Mouse (Mus musculus) cerebellum, adult (tissue): ENCODE results near the gene Capn13.

Experiments used
- ATAC-seq: cut with Nextera tagmentation; 2 replicates; pipeline ENCODE4 v1.9.2; 2017; ENCODE audit warnings: mild to moderate bottlenecking, moderate library complexity, mixed read lengths; ENCODE audit not compliant: insufficient number of reproducible peaks, low FRiP score, low TSS enrichment

Gene Capn13

DNA sequence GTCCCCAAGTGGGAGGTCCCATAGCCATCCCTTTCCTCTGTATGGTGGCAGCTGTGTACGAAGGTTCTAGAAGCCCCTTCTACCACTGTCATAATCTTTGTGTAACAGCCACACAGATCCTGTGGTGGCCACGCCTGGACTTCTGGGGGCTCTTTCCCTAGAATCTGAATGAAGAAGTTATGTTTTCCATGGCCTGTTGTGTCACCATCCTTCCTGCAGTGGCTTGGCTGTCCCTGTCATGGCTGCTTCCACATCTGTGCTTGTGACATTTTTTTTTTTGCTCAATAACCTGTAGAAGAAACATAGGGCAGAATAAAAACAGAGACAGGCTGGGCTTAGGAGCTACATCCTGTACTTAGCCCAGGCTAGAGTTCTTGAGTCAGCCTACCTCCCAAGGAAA is at the start of gene Capn13:
TSS of gene Capn13 (minus strand) at position 5 of the 400 bp plus-strand sequence.
- no peak for ATAC-seq

DNA sequence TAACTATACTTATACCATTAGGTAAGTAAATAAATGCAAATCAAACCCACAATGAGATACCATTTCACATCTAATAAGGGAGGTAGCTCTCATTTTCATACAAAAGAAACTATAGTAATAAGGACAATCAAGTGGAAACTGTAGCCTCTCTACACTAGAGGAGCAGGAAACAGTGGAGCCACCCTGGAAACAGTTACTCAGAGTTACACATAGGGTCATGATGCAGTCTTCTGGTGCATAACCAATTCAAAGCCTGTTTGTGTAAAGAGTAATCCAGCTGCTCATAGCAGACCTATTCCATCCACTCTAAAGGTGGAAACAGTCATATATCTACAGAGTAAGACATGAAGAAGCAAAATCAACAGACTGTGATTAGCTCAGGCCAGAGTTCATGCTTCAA is 48.4 kb upstream of the Capn13 start:
- no peak for ATAC-seq

DNA sequence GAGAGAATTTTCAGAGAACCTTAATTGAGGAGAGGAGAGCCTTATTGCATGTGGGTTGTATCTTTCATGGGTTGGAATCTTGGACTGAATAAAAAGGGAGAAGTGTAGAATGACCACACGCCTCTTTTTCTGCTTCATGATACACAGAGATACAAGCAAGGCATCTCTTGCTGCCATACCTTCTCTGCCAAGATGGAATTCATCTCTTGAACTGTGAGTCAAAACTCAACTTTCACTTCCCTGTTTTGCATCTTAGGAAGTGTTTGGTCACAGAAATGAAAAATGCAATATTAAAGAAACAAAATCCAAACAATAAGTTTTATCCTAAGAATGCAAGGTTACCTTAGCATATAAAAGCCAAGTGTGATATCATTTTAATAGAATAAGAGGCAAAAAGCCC is 40.1 kb upstream of the Capn13 start:
- no peak for ATAC-seq

DNA sequence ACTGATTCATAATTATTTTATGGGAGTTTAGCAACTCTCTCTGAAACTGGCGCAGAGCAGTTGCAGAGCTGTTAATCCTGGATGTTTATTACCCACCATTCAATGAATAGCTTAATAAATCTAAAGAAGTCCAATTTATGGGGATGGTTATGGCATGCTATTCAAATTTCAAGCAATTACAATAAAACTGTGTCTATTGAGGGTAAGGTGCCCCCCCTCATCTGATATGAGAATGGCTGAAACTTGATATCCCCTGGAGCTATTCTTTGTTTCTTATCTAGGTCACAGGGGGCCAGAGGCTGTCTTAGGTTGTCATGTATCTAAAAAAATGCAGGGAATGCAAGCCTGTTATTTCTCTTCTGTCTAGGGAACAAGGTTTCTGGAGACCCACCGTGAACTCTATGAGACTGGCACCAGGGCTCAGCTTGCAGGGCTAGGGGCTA is 31.9 kb upstream of the Capn13 start:
- no peak for ATAC-seq

DNA sequence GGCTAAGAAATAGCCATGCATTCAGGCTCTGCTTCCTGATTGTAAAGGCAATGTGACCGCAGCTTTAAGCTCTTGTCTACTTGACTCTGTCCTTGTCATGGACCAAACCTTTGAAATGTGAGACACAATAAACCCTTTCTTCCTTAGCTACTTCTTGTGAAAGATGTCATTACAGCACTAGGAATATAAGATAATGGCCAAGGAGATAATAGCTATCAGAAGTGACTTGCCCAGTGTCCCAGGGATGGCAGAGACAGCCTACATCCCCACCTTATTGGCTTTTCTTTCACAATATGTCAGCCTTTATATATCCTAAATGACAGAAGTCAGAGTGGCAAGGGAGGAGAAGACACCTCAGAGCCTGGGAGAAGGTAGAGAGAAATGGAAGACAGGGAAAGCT is 31.4 kb upstream of the Capn13 start:
- ATAC-seq, result no peak

DNA sequence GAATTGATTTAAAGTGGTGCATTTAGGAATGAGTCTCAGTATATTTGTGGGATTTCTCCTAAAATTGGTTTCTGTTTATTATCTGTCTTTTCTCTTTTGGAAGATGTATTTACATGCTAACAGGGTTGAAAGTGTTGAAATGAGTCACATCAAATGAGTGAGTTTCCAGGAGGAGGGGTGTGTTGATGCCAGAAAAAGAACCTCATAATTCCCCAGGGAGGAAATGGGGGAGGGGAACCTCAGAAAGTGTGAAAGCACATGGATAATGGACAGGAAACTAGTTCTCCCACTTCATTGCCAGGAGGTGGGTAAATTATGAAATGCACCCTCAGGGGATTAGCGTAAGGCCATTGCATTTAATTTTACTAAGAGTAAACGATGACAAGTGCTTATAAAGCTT is 16.7 kb upstream of the Capn13 start:
- ATAC-seq, result no peak

DNA sequence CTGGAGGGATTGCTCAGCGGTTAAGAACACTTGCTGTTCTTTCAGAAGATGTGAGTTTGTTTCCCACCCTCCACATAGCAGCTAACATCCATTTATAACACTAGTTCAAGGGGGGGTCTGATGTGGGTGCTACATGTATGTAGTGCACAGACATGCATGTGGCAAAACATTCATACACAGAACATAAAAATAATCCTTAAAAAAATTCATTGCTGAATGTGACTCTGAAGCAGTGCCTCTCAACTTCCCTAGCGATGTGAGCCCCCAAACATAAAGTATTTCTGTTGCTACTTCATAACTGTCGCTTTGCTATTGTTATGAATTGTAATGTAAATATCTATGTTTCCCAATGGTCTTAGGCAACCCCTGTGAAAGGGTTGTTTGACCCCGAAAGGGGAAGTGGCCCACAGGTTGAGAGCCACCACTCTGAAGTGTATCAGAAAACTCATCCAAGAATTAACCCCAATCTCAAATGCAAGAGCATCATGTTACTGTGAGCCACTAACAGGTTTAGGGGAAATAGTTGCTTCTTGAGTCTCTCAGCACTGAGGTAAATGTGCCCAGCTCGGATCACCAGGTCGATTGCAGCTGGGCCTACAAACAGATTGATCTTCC is 15.6 kb upstream of the Capn13 start:
- ATAC-seq, result no peak

DNA sequence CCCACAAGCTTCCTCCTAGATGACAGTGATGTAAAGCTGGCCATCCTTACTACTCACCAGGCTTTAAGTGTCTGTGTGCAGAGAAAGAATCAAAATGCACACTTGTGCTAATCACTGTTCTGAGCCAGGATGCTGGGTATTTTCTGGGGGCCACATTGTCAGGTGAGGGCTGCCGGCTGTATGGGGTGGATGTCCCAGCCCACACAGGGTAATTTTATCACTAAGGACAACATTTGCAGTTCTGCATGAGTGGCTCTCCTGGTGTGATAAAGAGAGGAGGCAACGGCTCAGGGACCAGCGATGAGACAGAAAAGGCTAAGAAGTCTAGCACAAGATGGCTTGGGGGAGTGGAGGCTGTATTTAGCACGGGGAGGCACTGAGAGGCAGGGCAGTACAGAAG is 11.2 kb upstream of the Capn13 start:
- no peak for ATAC-seq

DNA sequence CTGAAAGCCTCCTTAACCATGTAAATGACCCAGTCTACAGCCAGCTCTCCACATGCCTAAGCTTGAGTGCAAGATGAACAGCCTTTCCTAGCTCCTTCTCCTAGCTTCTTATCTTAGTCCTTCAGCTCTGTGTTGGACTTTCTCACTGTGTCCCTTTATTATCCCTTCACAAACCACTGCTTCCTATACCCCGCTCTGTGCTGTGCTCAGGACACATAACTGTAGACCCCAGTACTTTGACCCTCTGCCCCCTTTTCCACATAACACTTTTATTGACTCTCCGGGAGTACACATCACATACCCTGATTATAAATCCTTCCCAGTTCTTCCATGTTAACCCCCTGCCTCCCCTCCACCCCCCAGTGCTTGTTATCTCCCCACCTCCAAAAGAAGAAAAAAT is 606 bp upstream of the Capn13 start:
- ATAC-seq, result no peak

DNA sequence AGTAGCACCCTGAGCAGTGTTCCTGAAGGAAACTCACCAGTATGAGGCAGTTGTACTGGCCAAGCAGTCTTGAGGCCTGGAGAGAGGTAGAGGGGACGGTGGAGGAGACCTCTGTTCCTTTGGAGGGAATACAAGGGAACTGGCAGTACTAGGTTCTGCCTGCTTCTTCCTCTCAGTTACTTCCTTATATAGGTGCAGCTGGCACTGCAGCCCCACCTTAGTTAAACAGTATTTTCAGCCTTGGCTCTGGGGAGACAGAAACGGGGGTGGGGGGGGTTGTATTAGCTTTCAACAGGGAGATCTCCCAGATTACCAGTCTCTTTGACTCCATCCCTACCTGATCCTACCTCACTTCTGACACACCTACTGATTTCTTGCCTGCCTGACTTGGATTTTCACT is 1.5 kb downstream of the Capn13 start:
- no peak for ATAC-seq

DNA sequence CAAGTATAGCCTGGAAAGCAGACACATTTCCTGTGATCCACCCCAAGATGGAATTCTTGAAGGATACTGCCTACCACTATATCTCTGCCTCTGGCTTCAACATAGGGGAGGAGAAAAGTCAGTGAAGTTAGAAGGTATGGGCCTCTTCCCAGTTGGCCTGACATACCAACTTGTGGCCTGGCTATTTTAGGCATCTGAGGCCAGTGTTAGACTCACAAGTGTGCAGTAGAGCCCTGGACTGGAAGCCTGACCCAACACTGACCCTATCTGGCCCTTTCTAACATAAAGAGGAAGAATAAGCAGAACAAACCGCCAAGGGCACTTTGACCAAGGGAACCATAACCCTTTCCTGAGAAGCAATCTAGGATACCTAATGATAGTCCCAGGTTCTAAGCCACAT is 7.3 kb downstream of the Capn13 start:
- ATAC-seq, result no peak

DNA sequence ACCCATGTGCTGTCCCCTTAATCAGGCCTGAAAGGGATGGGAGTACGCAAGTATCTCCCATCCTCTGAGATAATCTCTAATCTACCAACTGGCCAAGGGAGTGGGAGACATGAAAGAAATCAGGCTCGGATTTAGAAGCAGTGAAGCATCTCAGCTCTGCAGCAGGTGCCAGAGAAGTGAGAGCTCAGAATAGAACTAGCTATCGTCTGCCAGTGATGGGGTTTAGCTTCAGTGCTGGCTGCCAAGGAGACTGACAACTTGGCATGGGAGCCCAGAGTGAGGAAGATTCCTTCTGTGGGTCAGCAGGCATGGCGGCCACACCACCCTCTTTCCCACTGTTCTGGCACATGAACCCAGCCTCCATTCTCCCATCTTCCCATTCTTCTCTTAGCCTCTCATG is 8.9 kb downstream of the Capn13 start:
- ATAC-seq, result no peak

DNA sequence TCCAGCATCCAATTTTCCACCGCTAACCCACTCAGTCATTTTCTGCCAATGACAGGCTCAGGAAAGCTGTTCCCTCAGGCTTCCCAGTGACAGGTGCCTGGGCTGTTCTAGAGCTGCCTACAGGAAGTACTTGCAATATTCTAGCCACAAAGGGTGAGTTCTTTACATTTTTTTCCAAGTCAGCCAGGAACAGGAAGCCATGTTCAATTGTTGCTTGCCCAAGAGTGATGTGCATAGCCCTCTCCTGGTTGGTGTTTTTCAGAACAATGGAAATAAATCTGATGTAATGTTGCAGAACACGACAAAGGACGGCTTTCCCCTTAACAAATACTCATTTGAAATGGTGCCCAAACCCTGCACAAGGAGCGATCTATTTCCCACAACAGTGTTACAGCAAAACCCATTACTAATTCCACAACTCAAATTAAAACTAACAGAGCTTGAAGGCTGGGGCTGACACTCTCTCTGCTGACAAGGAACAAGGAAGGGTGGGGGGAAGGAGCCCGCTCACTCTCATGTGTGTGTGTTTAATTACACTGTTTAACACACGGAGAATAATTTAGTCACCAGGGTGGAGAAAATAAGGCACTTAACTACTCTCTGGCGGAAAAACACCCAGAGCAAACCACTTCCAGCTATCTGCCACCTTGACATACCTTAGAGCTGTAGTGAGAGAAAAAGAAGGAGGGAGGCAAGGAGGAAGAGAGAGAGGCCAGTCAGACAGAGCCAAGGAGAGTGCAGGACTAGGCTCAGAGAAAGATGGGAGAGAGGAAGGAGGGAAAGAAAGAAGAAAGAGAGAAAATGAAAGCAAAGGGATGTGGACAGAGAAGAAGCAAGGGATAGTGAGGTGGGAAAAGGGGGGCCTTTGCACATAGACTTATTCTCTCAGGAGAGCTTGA is 10.2 kb downstream of the Capn13 start:
- ATAC-seq, result no peak

DNA sequence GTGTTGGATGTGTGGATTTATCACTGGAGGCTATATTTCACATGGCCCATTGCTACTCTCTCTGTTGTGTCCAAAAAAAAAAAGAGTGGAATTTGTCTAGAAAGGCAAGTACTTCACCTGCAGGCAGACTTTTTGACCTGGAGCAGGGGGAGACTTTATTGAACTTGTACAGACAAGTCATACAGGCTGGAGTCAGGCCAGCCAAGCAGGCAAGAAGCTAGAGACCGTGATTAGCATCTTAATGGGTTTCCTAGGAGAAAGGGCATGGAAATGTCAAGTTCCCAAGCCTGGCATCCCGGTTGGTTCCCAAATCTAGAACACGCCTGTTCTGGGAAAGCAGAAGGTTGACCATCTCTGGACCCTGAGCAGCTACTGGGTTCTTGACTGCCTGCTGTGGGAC is 11.3 kb downstream of the Capn13 start:
- ATAC-seq, result no peak

DNA sequence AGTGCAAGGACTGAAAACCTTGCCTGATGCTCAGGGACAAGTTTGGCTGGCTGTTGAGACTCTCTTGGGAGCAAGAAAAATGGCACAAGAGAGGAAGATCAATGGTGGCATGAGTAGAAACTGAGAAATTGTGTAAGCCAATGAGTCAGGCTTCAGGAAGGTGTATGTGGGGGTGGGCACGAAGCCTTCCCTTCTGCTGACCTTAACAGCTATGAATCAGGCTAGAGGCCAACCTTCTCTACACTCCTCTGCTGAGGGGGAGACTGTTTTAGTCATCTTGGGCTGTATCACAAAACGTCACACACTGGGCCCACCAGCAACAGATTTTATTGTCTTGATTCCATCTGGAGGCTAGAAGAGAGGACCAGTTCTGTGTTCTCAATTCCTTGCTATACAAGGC is 14.1 kb downstream of the Capn13 start:
- no peak for ATAC-seq

DNA sequence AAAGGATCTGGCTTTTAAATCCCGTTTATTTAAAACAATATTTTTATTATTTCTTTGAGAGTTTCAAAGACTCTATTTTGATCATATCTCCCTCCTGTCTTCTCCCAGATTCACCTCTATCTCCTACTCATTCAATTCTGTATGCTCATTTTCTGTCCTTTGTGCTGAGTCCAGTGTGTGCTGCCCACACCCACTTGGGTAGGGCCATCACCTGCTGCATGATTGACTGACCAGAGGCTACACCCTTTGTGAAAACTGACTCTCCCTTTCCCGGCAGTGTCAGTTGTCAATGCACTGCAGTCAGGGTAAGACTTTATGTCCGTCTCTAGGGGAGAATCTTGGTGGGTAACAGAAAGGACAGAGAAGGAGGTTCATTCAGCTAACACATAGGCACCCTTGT is 14.7 kb downstream of the Capn13 start:
- ATAC-seq, result no peak

DNA sequence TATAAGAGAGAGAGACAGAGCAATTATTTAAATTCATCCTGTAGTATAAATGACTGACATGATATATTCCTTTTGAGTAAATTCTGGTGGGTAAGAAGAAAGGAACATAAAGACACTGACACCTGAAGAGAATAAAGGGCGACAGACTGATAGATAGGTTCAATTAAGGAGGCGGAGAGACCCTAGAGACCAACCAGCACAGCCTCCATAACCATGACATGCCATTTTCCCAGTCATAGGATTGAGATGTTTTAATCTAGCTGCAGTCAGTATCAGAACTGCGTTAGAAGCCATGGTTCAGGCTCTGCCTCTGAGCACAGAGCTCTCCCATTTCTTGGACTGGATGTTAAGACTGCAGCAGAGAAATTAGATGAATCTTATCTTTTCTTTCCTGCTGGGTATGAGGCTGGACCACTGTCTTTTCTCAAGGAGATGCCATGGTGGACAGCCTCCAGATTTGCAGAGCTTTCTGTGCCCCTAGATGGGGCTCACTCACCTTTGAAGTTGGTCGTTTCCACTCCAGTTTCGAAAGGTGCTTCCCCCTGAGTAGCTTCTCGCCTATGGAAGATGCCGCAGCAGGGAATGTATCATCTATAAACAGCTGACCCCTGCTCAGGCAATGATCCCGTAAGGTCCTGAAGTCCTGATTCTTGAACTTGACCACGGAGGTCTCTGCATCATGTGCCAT is 18.2 kb downstream of the Capn13 start:
- no peak for ATAC-seq

DNA sequence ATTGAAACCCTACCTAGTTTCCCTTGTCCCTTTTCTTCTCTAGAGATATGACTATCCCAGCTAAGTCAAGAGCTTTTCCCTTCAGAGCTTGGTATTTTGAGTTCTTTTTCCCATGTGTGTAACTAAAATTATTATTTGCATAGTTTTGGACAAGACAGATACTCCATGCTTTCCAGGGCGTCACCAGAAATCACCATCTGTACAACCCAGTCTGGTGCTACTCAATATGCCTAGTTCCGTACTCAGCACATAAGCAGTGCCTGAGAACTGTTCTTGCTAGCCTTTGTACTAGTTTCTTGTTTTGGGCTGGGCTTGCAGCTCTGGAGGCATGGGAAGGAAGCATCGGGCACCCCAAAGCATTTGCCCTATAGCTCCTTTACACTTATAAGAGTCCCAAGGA is 19.0 kb downstream of the Capn13 start:
- ATAC-seq, result no peak

DNA sequence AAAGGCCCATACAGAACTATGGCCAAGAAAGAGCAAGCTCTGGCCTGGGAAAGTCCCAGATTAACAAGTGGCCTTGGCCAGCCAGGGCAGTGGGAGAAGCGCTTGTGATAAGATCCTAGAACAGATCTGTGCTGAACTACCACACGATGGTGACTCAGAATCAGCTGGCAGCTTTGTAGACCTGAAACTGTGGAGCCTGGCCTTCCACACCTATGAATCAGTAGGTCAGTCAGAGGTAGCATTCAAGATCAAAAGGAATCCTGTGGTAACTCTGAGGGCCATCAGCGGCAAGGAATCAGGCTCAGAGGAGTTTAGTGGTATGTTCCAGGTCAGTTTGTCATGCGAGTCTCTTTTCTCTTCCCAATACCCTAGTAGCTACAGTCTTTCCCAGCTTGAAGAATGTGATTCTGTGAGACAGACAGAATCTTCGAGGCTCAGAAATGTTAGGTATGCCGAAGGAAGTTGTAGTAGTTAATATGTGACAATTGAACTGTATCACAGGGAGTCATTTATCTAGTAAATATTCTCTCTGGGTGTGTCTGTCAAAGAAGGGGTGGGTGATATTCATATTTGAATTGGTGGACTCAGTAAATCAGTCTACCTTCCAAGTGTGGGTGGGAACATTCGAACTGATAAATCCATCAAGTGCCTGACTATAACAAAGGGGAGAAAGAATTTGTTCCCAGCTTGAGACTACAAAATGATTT is 22.7 kb downstream of the Capn13 start:
- no peak for ATAC-seq

DNA sequence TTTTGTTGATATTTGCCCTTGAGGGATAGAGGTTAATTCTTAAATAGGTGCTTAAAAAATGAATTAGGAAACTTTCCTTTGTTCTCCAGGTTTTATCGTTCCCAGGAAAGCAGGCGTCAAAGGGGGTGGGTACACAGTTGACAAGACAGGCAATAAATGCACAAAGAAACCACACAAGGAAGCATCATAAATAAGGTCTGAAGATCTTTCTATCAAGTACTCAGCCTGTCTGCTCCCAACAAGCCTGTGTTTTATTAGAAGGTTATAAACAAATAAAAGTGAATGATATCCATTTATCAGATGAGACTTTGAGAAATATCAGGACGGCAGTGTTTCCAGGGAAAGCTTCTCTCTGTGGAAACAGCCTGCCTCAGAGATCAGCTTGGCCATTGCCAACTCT is 33.3 kb downstream of the Capn13 start:
- ATAC-seq, result no peak

DNA sequence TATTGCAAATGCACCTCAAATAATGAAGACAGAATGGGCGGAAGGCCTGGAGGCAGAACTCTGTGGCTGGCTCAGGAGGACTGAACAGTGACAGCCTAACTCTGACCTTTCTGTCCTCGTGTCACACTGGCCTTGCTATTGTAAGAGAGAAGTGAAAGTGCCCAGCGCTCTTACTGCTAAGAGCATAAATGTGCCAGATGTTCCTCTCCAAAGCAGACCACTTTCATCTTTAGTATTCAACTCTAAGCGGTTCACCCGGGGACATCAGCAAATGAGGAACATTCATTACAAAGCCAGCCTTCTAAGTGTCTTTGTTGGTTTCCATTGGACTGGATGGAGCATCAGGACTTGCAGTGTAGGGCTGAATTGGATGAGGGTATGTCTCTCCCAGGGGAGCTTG is 39.6 kb downstream of the Capn13 start:
- no peak for ATAC-seq
